Mouse (Mus musculus) spleen, adult 2 months (tissue): ENCODE measurements around the gene Aurkc. TPM values are rescaled to one million over a fixed set of nuclear protein-coding genes. Genes with fewer than 3 reads are reported as not detected.
"Not testable (repeated sequence)": the region's sequence is repeated elsewhere in the genome, so short reads cannot be mapped to it uniquely, and the experiment has no call there.

Source experiments
- DNase-seq, 2 experiments: peaks; one replicate each; pipeline versions ENCODE4 v3.0.0 to v3.0.0-alpha.2; 2012 to 2021; ENCODE audit warnings: low spot score in 2 of 2, low read depth in 1 of 2
- H3K27ac ChIP-seq: fragments of 200-500 bp; 2 replicates; pipeline ENCODE4 v1.5.1; 2012; ENCODE audit warnings: low read length, inconsistent platforms; ENCODE audit not compliant: insufficient read depth
- H3K27me3 ChIP-seq: fragments of 200-500 bp; 2 replicates; pipeline ENCODE4 v1.6.1; 2012; ENCODE audit warnings: mild to moderate bottlenecking, moderate library complexity, low read length, inconsistent platforms; ENCODE audit not compliant: control insufficient read depth, insufficient read depth
- H3K36me3 ChIP-seq: fragments of 200-500 bp; 2 replicates; pipeline ENCODE4 v1.6.1; 2012; ENCODE audit warnings: mild to moderate bottlenecking, low read length, inconsistent platforms; ENCODE audit not compliant: control insufficient read depth, insufficient read depth
- H3K4me1 ChIP-seq: fragments of 200-500 bp; 2 replicates; pipeline ENCODE4 v1.6.1; 2011; ENCODE audit warnings: inconsistent platforms; ENCODE audit not compliant: control insufficient read depth, insufficient read depth, insufficient read length
- H3K4me3 ChIP-seq: fragments of 200-500 bp; 2 replicates; pipeline ENCODE4 v1.5.1; 2011; ENCODE audit warnings: mild to moderate bottlenecking, inconsistent platforms; ENCODE audit not compliant: insufficient read depth, insufficient read length; ENCODE audit errors: extremely low read depth
- CTCF ChIP-seq: fragments of 200-500 bp; IDR thresholded peaks from 2 replicates; pipeline ENCODE4 v1.5.1; 2011; ENCODE audit warnings: mild to moderate bottlenecking, inconsistent platforms; ENCODE audit not compliant: insufficient read depth, insufficient read length, insufficient replicate concordance; ENCODE audit errors: extremely low read depth
- POLR2A ChIP-seq: fragments of 200-500 bp; IDR thresholded peaks from 2 replicates; pipeline ENCODE4 v1.6.1; 2011; ENCODE audit warnings: low read depth, low read length, inconsistent platforms
- WGBS: fragments of 180-500 bp; shearing (Covaris S2); methylation state at CpG from one replicate; pipeline ENCODE4 v1.1.7; 2018; 5-methylcytosine and 5-hydroxymethylcytosine counted together
- polyA plus RNA-seq: library from polyadenylated mRNA; depleted of rRNA; stranded (reverse); fragments of >200 nt; gene quantifications from 2 replicates; pipeline ENCODE4 v1.2.3, GENCODE M21; 2012; rRNA removed

Gene Aurkc
- polyA plus RNA-seq, 1 experiment: not detected

- no peak overlapping the region for H3K4me3 ChIP-seq
- TF ChIP-seq POLR2A (no peak), CTCF (no peak)
Observed at GRCm38 (mm10) chr7:7027445-7027844, 32.3 kb downstream of the Aurkc start.

DNA sequence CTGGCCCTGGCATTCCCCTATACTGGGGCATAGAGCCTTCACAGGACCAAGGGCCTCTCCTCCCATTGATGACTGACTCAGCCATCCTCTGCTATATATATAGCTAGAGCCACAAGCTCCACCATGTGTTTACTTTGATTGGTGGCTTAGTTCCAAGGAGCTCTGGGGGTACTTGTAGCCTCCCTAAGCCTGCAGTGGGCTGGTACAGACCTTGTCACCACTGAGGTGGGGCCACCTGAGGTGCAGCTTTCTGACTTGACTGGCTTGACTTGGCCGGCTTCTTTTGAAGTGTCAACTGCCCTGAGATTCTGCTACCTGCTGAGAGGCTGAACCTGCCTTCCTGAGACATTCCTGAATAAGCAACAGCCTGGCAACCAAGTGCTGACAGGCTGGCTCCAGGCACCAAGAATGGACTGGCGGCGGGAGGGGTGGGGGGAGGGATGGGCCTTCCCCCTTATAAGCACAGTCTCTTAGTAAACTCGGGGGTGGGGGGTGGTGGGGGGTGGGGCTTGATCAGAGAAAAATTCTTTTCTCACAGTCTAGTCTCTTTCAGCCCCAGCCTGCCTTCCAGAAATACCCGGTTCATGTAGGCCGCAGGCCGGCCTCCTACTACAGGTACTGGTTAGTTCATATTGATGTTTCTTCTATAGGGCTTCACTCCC lies 54.7 kb downstream of the Aurkc start:
- not testable (repeated sequence) for H3K27ac ChIP-seq, H3K4me1 ChIP-seq, H3K36me3 ChIP-seq, H3K27me3 ChIP-seq, H3K4me3 ChIP-seq, DNase-seq
- WGBS: 60% methylated on average over 7 of the region's 7 CpGs

More at GRCm38 (mm10) chr7:7027445-7027844, 32.3 kb downstream of the Aurkc start:
- no peaks in the 10 kb centered on the region for H3K4me1 ChIP-seq
- H3K27me3 ChIP-seq: no peaks in the 10 kb centered on the region
- DNase-seq: no peak
- no peaks in the 10 kb centered on the region for H3K36me3 ChIP-seq
- H3K27ac ChIP-seq: no peak overlapping the region

Other genes starting within 250 kb of the Aurkc start
- gene Zfp954, start 126.2 kb downstream of the Aurkc start, polyA plus RNA-seq: 6.4 and 6.8 TPM in 2 replicates
- gene Zfp773, start 141.5 kb downstream of the Aurkc start, polyA plus RNA-seq: 0.25 and 0.32 TPM in 2 replicates
- gene Zfp418, start 176.0 kb downstream of the Aurkc start, polyA plus RNA-seq: 0.43 and 0.53 TPM in 2 replicates
- 0.46 and 0.50 TPM in 2 replicates for gene Zfp772, start 214.7 kb downstream of the Aurkc start, polyA plus RNA-seq